Mouse (Mus musculus) heart, adult 2 months (tissue): ENCODE results near the gene Agap1.

Experiments used
- CTCF ChIP-seq: fragments of 200-600 bp; IDR thresholded peaks from 2 replicates; pipeline ENCODE4 v1.8.1; 2022; ENCODE audit warnings: antibody characterized with exemption, mild to moderate bottlenecking, moderate library complexity
- EP300 ChIP-seq: fragments of 200-500 bp; IDR thresholded peaks from 2 replicates; pipeline ENCODE4 v1.6.1; 2011; ENCODE audit warnings: low read depth, low read length, control low read depth; ENCODE audit not compliant: insufficient read depth

- TF ChIP-seq EP300 (no peak), CTCF (no peak)
Observed at GRCm38 (mm10) chr1:89739067-89739774, 284.6 kb downstream of the Agap1 start.
